Mouse (Mus musculus): ENCODE data around the gene Vax2. TPM values are rescaled to one million over a fixed set of nuclear protein-coding genes. Genes with fewer than 3 reads are reported as not detected.
A peak's percentile ranks its signal among the peaks of the same experiment; 100 is the strongest.

The Vax2 gene
- polyA plus RNA-seq, 1 experiment, result 0.08 TPM

GRCm38 (mm10) chr6:83766982-83767381 is 55.9 kb downstream of the Vax2 start:
- TF ChIP-seq CTCF (IDR thresholded peaks at IDR 0.05; ENCODE audit: borderline replicate concordance, control insufficient read depth, extremely low read depth, insufficient read depth, low read length, poor library complexity), result no peak
- TF ChIP-seq POLR2A (IDR thresholded peaks at IDR 0.05; ENCODE audit: control insufficient read depth, extremely low read depth, insufficient read depth, low read length, poor library complexity), result no peak
- Histone ChIP-seq H3K27me3 (ENCODE audit: control insufficient read depth, insufficient read depth, low read length) (no peaks in the 10 kb centered on the region; the same call in 1 of the 2 replicates), H3K4me3 (ENCODE audit: control insufficient read depth, insufficient read depth, low read length) (no peak overlapping the region), H3K27ac (ENCODE audit: control insufficient read depth, insufficient read depth, low read length) (no peak overlapping the region), H3K4me1 (replicated peaks; ENCODE audit: control insufficient read depth, insufficient read depth, low read length) (peaks cover 7% of the 10 kb centered on the region), H3K36me3 (ENCODE audit: control insufficient read depth, insufficient read depth, low read length) (peaks cover 12% of the 10 kb centered on the region)
- 97% methylated on average over 3 of the region's 3 CpGs for WGBS
- DNase-seq, result no peak

GRCm38 (mm10) chr6:83768485-83768884 is 57.4 kb downstream of the Vax2 start:
- no peak for DNase-seq
- Histone ChIP-seq H3K4me3 (ENCODE audit: control insufficient read depth, insufficient read depth, low read length) (no peak overlapping the region), H3K36me3 (ENCODE audit: control insufficient read depth, insufficient read depth, low read length) (peaks cover 12% of the 10 kb centered on the region), H3K27me3 (ENCODE audit: control insufficient read depth, insufficient read depth, low read length) (no peaks in the 10 kb centered on the region), H3K27ac (ENCODE audit: control insufficient read depth, insufficient read depth, low read length) (no peak overlapping the region), H3K4me1 (replicated peaks; ENCODE audit: control insufficient read depth, insufficient read depth, low read length) (peaks cover 2% of the 10 kb centered on the region; the same call in 1 of the 2 replicates)
- TF ChIP-seq CTCF (IDR thresholded peaks at IDR 0.05; ENCODE audit: borderline replicate concordance, control insufficient read depth, extremely low read depth, insufficient read depth, low read length, poor library complexity) (no peak), POLR2A (IDR thresholded peaks at IDR 0.05; ENCODE audit: control insufficient read depth, extremely low read depth, insufficient read depth, low read length, poor library complexity) (no peak)
- 64% methylated on average over 5 of the region's 5 CpGs for WGBS

DNA sequence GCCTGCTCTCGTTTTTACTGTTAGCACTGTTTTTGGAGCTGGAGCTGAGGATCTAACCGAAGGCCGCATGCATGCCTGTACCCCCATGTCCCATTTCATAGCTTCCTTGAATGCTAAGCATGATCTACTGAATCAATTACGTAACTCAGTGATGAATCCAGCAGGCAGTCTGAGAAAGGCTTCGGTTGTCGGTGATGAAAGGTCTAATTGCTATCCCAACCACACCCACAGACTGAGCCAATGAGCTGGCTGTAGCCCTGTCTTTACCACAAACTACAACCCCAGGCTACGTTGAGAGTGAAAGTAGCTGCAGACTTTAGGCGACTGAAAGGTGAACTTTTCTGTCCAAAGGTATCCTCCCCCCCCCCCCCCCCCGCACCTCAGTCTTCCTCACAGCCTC is 63.1 kb downstream of the Vax2 start:
- Histone ChIP-seq H3K27me3 (ENCODE audit: control insufficient read depth, insufficient read depth, low read length) (no peaks in the 10 kb centered on the region), H3K4me1 (replicated peaks; ENCODE audit: control insufficient read depth, insufficient read depth, low read length) (peaks cover 11% of the 10 kb centered on the region), H3K36me3 (ENCODE audit: control insufficient read depth, insufficient read depth, low read length) (peaks cover 8% of the 10 kb centered on the region), H3K27ac (ENCODE audit: control insufficient read depth, insufficient read depth, low read length) (no peak overlapping the region), H3K4me3 (ENCODE audit: control insufficient read depth, insufficient read depth, low read length) (no peak overlapping the region)
- WGBS, result 63% methylated on average over 9 of the region's 9 CpGs
- no peak for DNase-seq
- TF ChIP-seq POLR2A (IDR thresholded peaks at IDR 0.05; ENCODE audit: control insufficient read depth, extremely low read depth, insufficient read depth, low read length, poor library complexity), result no peak
- no peak for TF ChIP-seq CTCF (IDR thresholded peaks at IDR 0.05; ENCODE audit: borderline replicate concordance, control insufficient read depth, extremely low read depth, insufficient read depth, low read length, poor library complexity)

- Histone ChIP-seq H3K4me1 (replicated peaks; ENCODE audit: control insufficient read depth, insufficient read depth, low read length) (peaks cover 11% of the 10 kb centered on the region), H3K27me3 (ENCODE audit: control insufficient read depth, insufficient read depth, low read length) (no peaks in the 10 kb centered on the region), H3K4me3 (ENCODE audit: control insufficient read depth, insufficient read depth, low read length) (peak overlapping the region; percentile 91), H3K27ac (ENCODE audit: control insufficient read depth, insufficient read depth, low read length) (peak overlapping the region; percentile 19; the same call in 1 of the 2 replicates), H3K36me3 (ENCODE audit: control insufficient read depth, insufficient read depth, low read length) (peaks cover 8% of the 10 kb centered on the region)
- DNase-seq, result peak; percentile 52
- under 1% methylated on average over 14 of the region's 14 CpGs for WGBS
- peak; percentile 26; the same call in 1 of the 2 replicates for TF ChIP-seq POLR2A (IDR thresholded peaks at IDR 0.05; ENCODE audit: control insufficient read depth, extremely low read depth, insufficient read depth, low read length, poor library complexity)
- no peak for TF ChIP-seq CTCF (IDR thresholded peaks at IDR 0.05; ENCODE audit: borderline replicate concordance, control insufficient read depth, extremely low read depth, insufficient read depth, low read length, poor library complexity)
Measured at GRCm38 (mm10) chr6:83774781-83775563, 63.9 kb downstream of the Vax2 start.

- under 1% methylated on average over 45 of the region's 45 CpGs for WGBS
- Histone ChIP-seq H3K27me3 (ENCODE audit: control insufficient read depth, insufficient read depth, low read length) (no peaks in the 10 kb centered on the region), H3K4me3 (ENCODE audit: control insufficient read depth, insufficient read depth, low read length) (peak within 1 kb of the TSS; percentile 91), H3K27ac (ENCODE audit: control insufficient read depth, insufficient read depth, low read length) (peak within 1 kb of the TSS; percentile 78), H3K36me3 (ENCODE audit: control insufficient read depth, insufficient read depth, low read length) (peaks cover 8% of the 10 kb centered on the region), H3K4me1 (replicated peaks; ENCODE audit: control insufficient read depth, insufficient read depth, low read length) (peaks cover 11% of the 10 kb centered on the region)
- peak; percentile 91 for DNase-seq
- TF ChIP-seq CTCF (IDR thresholded peaks at IDR 0.05; ENCODE audit: borderline replicate concordance, control insufficient read depth, extremely low read depth, insufficient read depth, low read length, poor library complexity), result peak; percentile 86; the same call in 1 of the 2 replicates
- peak; percentile 82 for TF ChIP-seq POLR2A (IDR thresholded peaks at IDR 0.05; ENCODE audit: control insufficient read depth, extremely low read depth, insufficient read depth, low read length, poor library complexity)
Measured at GRCm38 (mm10) chr6:83775638-83776293, 64.7 kb downstream of the Vax2 start, which contains the start of gene Tex261. Gene Tex261 (minus strand): TSS chr6:83775813.

DNA sequence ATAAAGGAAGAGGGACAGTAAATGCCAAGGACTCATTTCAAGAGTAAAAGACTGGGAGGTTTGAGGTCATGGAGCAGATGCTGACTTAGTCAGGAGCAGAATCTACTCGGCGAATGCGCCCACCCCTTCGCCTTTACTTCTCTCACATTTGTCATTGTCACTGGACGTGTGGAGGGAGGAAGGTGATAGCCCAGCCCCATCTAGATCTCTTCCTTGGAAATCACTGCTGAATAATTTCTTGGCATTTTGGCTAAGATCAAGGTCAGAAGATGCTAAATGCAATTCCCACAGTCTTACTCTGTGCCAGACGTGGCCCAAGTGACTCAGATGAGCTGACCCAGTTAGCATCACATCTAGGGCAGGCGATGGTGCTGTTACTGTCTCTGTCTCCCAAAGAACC is 67.2 kb downstream of the Vax2 start:
- 94% methylated on average over 7 of the region's 7 CpGs for WGBS
- Histone ChIP-seq H3K4me3 (ENCODE audit: control insufficient read depth, insufficient read depth, low read length) (no peak overlapping the region), H3K27me3 (ENCODE audit: control insufficient read depth, insufficient read depth, low read length) (no peaks in the 10 kb centered on the region), H3K27ac (ENCODE audit: control insufficient read depth, insufficient read depth, low read length) (no peak overlapping the region), H3K4me1 (replicated peaks; ENCODE audit: control insufficient read depth, insufficient read depth, low read length) (peaks cover 11% of the 10 kb centered on the region), H3K36me3 (ENCODE audit: control insufficient read depth, insufficient read depth, low read length) (no peaks in the 10 kb centered on the region; the same call in 1 of the 2 replicates)
- no peak for TF ChIP-seq CTCF (IDR thresholded peaks at IDR 0.05; ENCODE audit: borderline replicate concordance, control insufficient read depth, extremely low read depth, insufficient read depth, low read length, poor library complexity)
- TF ChIP-seq POLR2A (IDR thresholded peaks at IDR 0.05; ENCODE audit: control insufficient read depth, extremely low read depth, insufficient read depth, low read length, poor library complexity), result no peak
- DNase-seq, result no peak

Data from thymus, adult 2 months (tissue).